Mouse (Mus musculus) limb, embryonic 11.5 days (tissue): Measurements from ENCODE around the gene Prkab2. TPM values are rescaled to one million over a fixed set of nuclear protein-coding genes. Genes with fewer than 3 reads are reported as not detected.
A peak's percentile ranks its signal among the peaks of the same experiment; 100 is the strongest.

Experiments
- ATAC-seq: fragments of 200-750 bp; cut with Nextera tagmentation; 2 replicates; pipeline ENCODE4 v1.8.0; 2017; ENCODE audit warnings: low read depth; ENCODE audit not compliant: insufficient number of reproducible peaks, low FRiP score, low TSS enrichment
- DNase-seq: peaks from one replicate; pipeline ENCODE4 v3.0.0-alpha.2; 2015; ENCODE audit warnings: low spot score
- H3K27ac ChIP-seq: fragments of 300-500 bp; sonication (generic); replicated peaks from 2 replicates; pipeline ENCODE4 v1.5.1; 2014; ENCODE audit warnings: low read depth, mild to moderate bottlenecking, low read length
- H3K27me3 ChIP-seq: fragments of 300-500 bp; sonication (generic); 2 replicates; pipeline ENCODE4 v1.6.1; 2014; ENCODE audit warnings: mild to moderate bottlenecking, low read length, mixed read lengths; ENCODE audit not compliant: control insufficient read depth, insufficient read depth
- H3K36me3 ChIP-seq: fragments of 300-500 bp; sonication (generic); 2 replicates; pipeline ENCODE4 v1.6.1; 2014; ENCODE audit warnings: mild to moderate bottlenecking, low read length, moderate library complexity, mixed read lengths; ENCODE audit not compliant: control insufficient read depth, insufficient read depth
- H3K4me1 ChIP-seq: fragments of 300-500 bp; sonication (generic); 2 replicates; pipeline ENCODE4 v1.6.1; 2014; ENCODE audit warnings: low read length, mixed read lengths; ENCODE audit not compliant: control insufficient read depth, insufficient read depth
- H3K4me2 ChIP-seq: fragments of 300-500 bp; sonication (generic); 2 replicates; pipeline ENCODE4 v1.6.1; 2014; ENCODE audit warnings: low read depth, mild to moderate bottlenecking, moderate library complexity; ENCODE audit not compliant: severe bottlenecking
- H3K4me3 ChIP-seq: fragments of 300-500 bp; sonication (generic); 2 replicates; pipeline ENCODE4 v1.5.1; 2014; ENCODE audit warnings: low read depth, low read length
- H3K9ac ChIP-seq: fragments of 300-500 bp; sonication (generic); 2 replicates; pipeline ENCODE4 v1.6.1; 2014; ENCODE audit warnings: mild to moderate bottlenecking, low read length
- H3K9me3 ChIP-seq: fragments of 300-500 bp; sonication (generic); 2 replicates; pipeline ENCODE4 v1.6.1; 2016; ENCODE audit warnings: low read length; ENCODE audit not compliant: control insufficient read depth
- WGBS: fragments of 180-500 bp; shearing (Covaris S2); extraction: QIAGEN DNeasy Blood & Tissue Kit; methylation state at CpG from one replicate; pipeline ENCODE4 v1.1.7; 2014; 5-methylcytosine and 5-hydroxymethylcytosine counted together
- polyA plus RNA-seq: library from polyadenylated mRNA; unstranded; fragments of >200 nt; fragmentation: Nextera tagmentation; extraction: Ambion mirVana; gene quantifications from 2 replicates; pipeline ENCODE4 v1.2.1, GENCODE M21; 2014

The Prkab2 gene
- polyA plus RNA-seq, 1 experiment from 2014 or later = 4.3 TPM

- Histone ChIP-seq H3K36me3 (no peaks in the 10 kb centered on the region), H3K27ac (no peak overlapping the region), H3K4me3 (no peak overlapping the region), H3K27me3 (no peaks in the 10 kb centered on the region), H3K4me1 (no peaks in the 10 kb centered on the region), H3K9me3 (no peaks in the 10 kb centered on the region), H3K4me2 (no peak overlapping the region), H3K9ac (no peak overlapping the region)
- DNase-seq = no peak
- no peak for ATAC-seq
- WGBS = 70% methylated on average over 3 of the region's 3 CpGs
These were observed 23.7 kb upstream of the Prkab2 start for GRCm38 (mm10) chr3:97634288-97634761.

- WGBS = 91% methylated on average over 4 of the region's 4 CpGs
- no peaks in the 10 kb centered on the region for H3K4me1 ChIP-seq
- no peak overlapping the region for H3K4me3 ChIP-seq
- DNase-seq (no peak), ATAC-seq (no peak)
- H3K36me3 ChIP-seq = no peaks in the 10 kb centered on the region
- no peak overlapping the region for H3K9ac ChIP-seq
- no peaks in the 10 kb centered on the region for H3K9me3 ChIP-seq
- H3K4me2 ChIP-seq = no peak overlapping the region
- H3K27me3 ChIP-seq = no peaks in the 10 kb centered on the region
- no peak overlapping the region for H3K27ac ChIP-seq
These were observed 16.6 kb upstream of the Prkab2 start for GRCm38 (mm10) chr3:97641396-97641795.

GRCm38 (mm10) chr3:97642001-97642400 is 16.0 kb upstream of the Prkab2 start:
- Histone ChIP-seq H3K36me3 (no peaks in the 10 kb centered on the region), H3K4me1 (no peaks in the 10 kb centered on the region), H3K4me2 (no peak overlapping the region), H3K27ac (no peak overlapping the region), H3K27me3 (no peaks in the 10 kb centered on the region), H3K9me3 (no peaks in the 10 kb centered on the region), H3K9ac (no peak overlapping the region), H3K4me3 (no peak overlapping the region)
- WGBS = 92% methylated on average over 9 of the region's 9 CpGs
- ATAC-seq = no peak
- DNase-seq = no peak

GRCm38 (mm10) chr3:97648518-97648917 is 9.5 kb upstream of the Prkab2 start:
- Histone ChIP-seq H3K4me1 (no peaks in the 10 kb centered on the region), H3K36me3 (no peaks in the 10 kb centered on the region), H3K9ac (no peak overlapping the region), H3K4me2 (no peak overlapping the region), H3K27me3 (no peaks in the 10 kb centered on the region), H3K4me3 (no peak overlapping the region), H3K27ac (no peak overlapping the region), H3K9me3 (no peaks in the 10 kb centered on the region)
- 34% methylated on average over 1 of the region's 1 CpGs for WGBS
- DNase-seq (no peak), ATAC-seq (no peak)

GRCm38 (mm10) chr3:97649022-97649421 is 9.0 kb upstream of the Prkab2 start:
- DNase-seq (no peak), ATAC-seq (no peak)
- H3K36me3 ChIP-seq = no peaks in the 10 kb centered on the region
- H3K9ac ChIP-seq = no peak overlapping the region
- 87% methylated on average over 3 of the region's 3 CpGs for WGBS
- no peaks in the 10 kb centered on the region for H3K9me3 ChIP-seq
- no peaks in the 10 kb centered on the region for H3K4me1 ChIP-seq
- no peak overlapping the region for H3K4me2 ChIP-seq
- no peak overlapping the region for H3K4me3 ChIP-seq
- H3K27ac ChIP-seq = no peak overlapping the region
- no peaks in the 10 kb centered on the region for H3K27me3 ChIP-seq

GRCm38 (mm10) chr3:97649469-97649868 is 8.5 kb upstream of the Prkab2 start:
- H3K36me3 ChIP-seq = no peaks in the 10 kb centered on the region
- no peak overlapping the region for H3K4me2 ChIP-seq
- ATAC-seq (no peak), DNase-seq (no peak)
- WGBS = 90% methylated on average over 6 of the region's 6 CpGs
- no peaks in the 10 kb centered on the region for H3K27me3 ChIP-seq
- no peaks in the 10 kb centered on the region for H3K9me3 ChIP-seq
- H3K4me3 ChIP-seq = no peak overlapping the region
- H3K4me1 ChIP-seq = no peaks in the 10 kb centered on the region
- no peak overlapping the region for H3K27ac ChIP-seq
- no peak overlapping the region for H3K9ac ChIP-seq

GRCm38 (mm10) chr3:97651604-97652003 is 6.4 kb upstream of the Prkab2 start:
- Histone ChIP-seq H3K9ac (no peak overlapping the region), H3K36me3 (no peaks in the 10 kb centered on the region), H3K4me1 (no peaks in the 10 kb centered on the region), H3K4me2 (no peak overlapping the region), H3K27ac (no peak overlapping the region), H3K27me3 (no peaks in the 10 kb centered on the region), H3K9me3 (no peaks in the 10 kb centered on the region), H3K4me3 (no peak overlapping the region)
- 86% methylated on average over 10 of the region's 10 CpGs for WGBS
- no peak for ATAC-seq
- no peak for DNase-seq

- Histone ChIP-seq H3K27ac (no peak overlapping the region), H3K9me3 (no peaks in the 10 kb centered on the region), H3K4me2 (no peak overlapping the region), H3K36me3 (no peaks in the 10 kb centered on the region), H3K27me3 (no peaks in the 10 kb centered on the region), H3K4me3 (no peak overlapping the region), H3K4me1 (no peaks in the 10 kb centered on the region), H3K9ac (no peak overlapping the region)
- WGBS = 93% methylated on average over 5 of the region's 5 CpGs
- no peak for ATAC-seq
- no peak for DNase-seq
These were observed 4.2 kb upstream of the Prkab2 start for GRCm38 (mm10) chr3:97653781-97654180.

GRCm38 (mm10) chr3:97654901-97655300 is 3.1 kb upstream of the Prkab2 start:
- ATAC-seq = no peak
- no peaks in the 10 kb centered on the region for H3K9me3 ChIP-seq
- no peak overlapping the region for H3K4me2 ChIP-seq
- no peak overlapping the region for H3K27ac ChIP-seq
- H3K4me1 ChIP-seq = no peaks in the 10 kb centered on the region
- WGBS = 85% methylated on average over 8 of the region's 8 CpGs
- H3K27me3 ChIP-seq = no peaks in the 10 kb centered on the region
- no peaks in the 10 kb centered on the region for H3K36me3 ChIP-seq
- peak; percentile 47 for DNase-seq
- H3K9ac ChIP-seq = no peak overlapping the region
- no peak overlapping the region for H3K4me3 ChIP-seq
